Mouse (Mus musculus) stomach, postnatal 0 days (tissue): ENCODE measurements at regions not wholly inside any gene's neighbourhood (a gene's known extent, or its start where the extent isn't known, plus 50 kb on each side); places are given as distances from the start of the nearest gene placed in this dataset.

Experiments used
- CTCF ChIP-seq: IDR thresholded peaks from 2 replicates; pipeline ENCODE4 v1.5.1; 2016; ENCODE audit warnings: antibody characterized with exemption, low read depth, mild to moderate bottlenecking, moderate library complexity
- EP300 ChIP-seq: optimal IDR thresholded peaks from 2 replicates; pipeline ENCODE3; 2016; ENCODE audit warnings: antibody characterized with exemption

GRCm38 (mm10) chr8:80190510-80190908 is 132.7 kb upstream of the Hhip start:
- TF ChIP-seq CTCF = no peak
- TF ChIP-seq EP300 = no peak
